Mouse (Mus musculus) MEL (cell line): ENCODE measurements around the gene Cul3. TPM values are rescaled to one million over a fixed set of nuclear protein-coding genes. Genes with fewer than 3 reads are reported as not detected.

Source experiments
- DNase-seq: peaks from one replicate; pipeline ENCODE4 v3.0.0; 2011; ENCODE audit warnings: low read depth, low spot score
- H3K27ac ChIP-seq: 2 replicates; pipeline ENCODE4 v1.5.1; 2012; ENCODE audit warnings: low read depth, mild to moderate bottlenecking, control low read depth, low read length, moderate library complexity; ENCODE audit not compliant: control insufficient read depth
- H3K27me3 ChIP-seq, 2 experiments: fragments of 150-350 bp in 1 of 2; sonication (generic) in 1 of 2; 2 replicates each; pipeline ENCODE4 v1.6.1; 2012; ENCODE audit warnings: low read length in 2 of 2, mild to moderate bottlenecking in 2 of 2, improper control_type of control experiment in 1 of 2, moderate library complexity in 1 of 2; ENCODE audit not compliant: insufficient read depth in 2 of 2, control insufficient read depth in 1 of 2
- H3K36me3 ChIP-seq, 2 experiments: 2 replicates each; pipeline ENCODE4 v1.6.1; 2012 to 2014; ENCODE audit warnings: low read length in 2 of 2, improper control_type of control experiment in 1 of 2, inconsistent platforms in 1 of 2, mild to moderate bottlenecking in 1 of 2; ENCODE audit not compliant: insufficient read depth in 2 of 2, control insufficient read depth in 1 of 2
- H3K4me1 ChIP-seq, 2 experiments: fragments of 150-350 bp in 1 of 2; sonication (generic) in 1 of 2; 2 replicates each; pipeline ENCODE4 v1.6.1; 2012; ENCODE audit warnings: low read length in 2 of 2, improper control_type of control experiment in 1 of 2, mild to moderate bottlenecking in 1 of 2; ENCODE audit not compliant: insufficient read depth in 2 of 2, control insufficient read depth in 1 of 2
- H3K4me3 ChIP-seq, 2 experiments: fragments of 150-350 bp in 1 of 2; sonication (generic) in 1 of 2; 2 replicates each; pipeline ENCODE4 v1.5.1; 2012; ENCODE audit warnings: low read depth in 2 of 2, low read length in 2 of 2, mild to moderate bottlenecking in 2 of 2, moderate library complexity in 2 of 2, control low read depth in 1 of 2, improper control_type of control experiment in 1 of 2; ENCODE audit not compliant: control insufficient read depth in 1 of 2, insufficient read depth in 1 of 2
- H3K79me2 ChIP-seq: 2 replicates; pipeline ENCODE4 v1.6.1; 2012; ENCODE audit warnings: mild to moderate bottlenecking, low read length, moderate library complexity; ENCODE audit not compliant: control insufficient read depth, poor library complexity, insufficient read depth
- H3K9ac ChIP-seq: 2 replicates; pipeline ENCODE4 v1.6.1; 2012; ENCODE audit warnings: low read depth, mild to moderate bottlenecking, control low read depth, low read length, moderate library complexity; ENCODE audit not compliant: control insufficient read depth, poor library complexity, severe bottlenecking
- H3K9me3 ChIP-seq: fragments of 150-350 bp; sonication (generic); replicated peaks from 2 replicates; pipeline ENCODE4 v1.6.1; 2012; ENCODE audit warnings: mild to moderate bottlenecking, low read length, improper control_type of control experiment, moderate library complexity; ENCODE audit not compliant: insufficient read depth
- CHD1 ChIP-seq: IDR thresholded peaks from 2 replicates; pipeline ENCODE4 v1.6.1; 2012; ENCODE audit warnings: low read depth, mild to moderate bottlenecking, inconsistent platforms, low read length, improper control_type of control experiment
- CHD2 ChIP-seq: IDR thresholded peaks from 2 replicates; pipeline ENCODE4 v1.6.1; 2011; ENCODE audit warnings: low read length, improper control_type of control experiment
- ELF1 ChIP-seq: IDR thresholded peaks from 2 replicates; pipeline ENCODE4 v1.6.1; 2014; ENCODE audit warnings: low read depth, mild to moderate bottlenecking, inconsistent platforms, low read length, improper control_type of control experiment, moderate library complexity
- ETS1 ChIP-seq: IDR thresholded peaks from 2 replicates; pipeline ENCODE4 v1.6.1; 2012; ENCODE audit warnings: low read depth, mild to moderate bottlenecking, inconsistent platforms, low read length, improper control_type of control experiment, moderate library complexity
- JUND ChIP-seq: IDR thresholded peaks from 2 replicates; pipeline ENCODE4 v1.6.1; 2011; ENCODE audit warnings: low read depth, mild to moderate bottlenecking, improper control_type of control experiment, low read length
- MAZ ChIP-seq: IDR thresholded peaks from 2 replicates; pipeline ENCODE4 v1.6.1; 2012; ENCODE audit warnings: low read depth, mild to moderate bottlenecking, inconsistent platforms, low read length, improper control_type of control experiment
- MXI1 ChIP-seq: IDR thresholded peaks from 2 replicates; pipeline ENCODE4 v1.6.1; 2011; ENCODE audit warnings: mild to moderate bottlenecking, low read depth, low read length, improper control_type of control experiment
- MYB ChIP-seq: IDR thresholded peaks from 2 replicates; pipeline ENCODE4 v1.6.1; 2011; ENCODE audit warnings: mild to moderate bottlenecking, low read depth, low read length, improper control_type of control experiment
- MYC ChIP-seq: IDR thresholded peaks from 2 replicates; pipeline ENCODE4 v1.6.1; 2011; ENCODE audit warnings: low read depth, mild to moderate bottlenecking, low read length, improper control_type of control experiment, moderate library complexity
- NELFE ChIP-seq: IDR thresholded peaks from 2 replicates; pipeline ENCODE4 v1.6.1; 2011; ENCODE audit warnings: low read depth, low read length, improper control_type of control experiment
- POLR2AphosphoS5 ChIP-seq: IDR thresholded peaks from 2 replicates; pipeline ENCODE4 v1.6.1; 2012; ENCODE audit warnings: low read depth, borderline replicate concordance, mild to moderate bottlenecking, inconsistent platforms, low read length, moderate library complexity, mixed read lengths
- RAD21 ChIP-seq: IDR thresholded peaks from 2 replicates; pipeline ENCODE4 v1.6.1; 2011; ENCODE audit warnings: mild to moderate bottlenecking, low read depth, low read length, improper control_type of control experiment
- RCOR1 ChIP-seq: IDR thresholded peaks from 2 replicates; pipeline ENCODE4 v1.6.1; 2012; ENCODE audit warnings: low read depth, mild to moderate bottlenecking, inconsistent platforms, low read length, improper control_type of control experiment
- SMC3 ChIP-seq: IDR thresholded peaks from 2 replicates; pipeline ENCODE4 v1.6.1; 2011; ENCODE audit warnings: low read depth, low read length, improper control_type of control experiment
- TAL1 ChIP-seq: IDR thresholded peaks from 2 replicates; pipeline ENCODE4 v1.6.1; 2012; ENCODE audit warnings: mild to moderate bottlenecking, inconsistent platforms, low read length, moderate library complexity, mixed read lengths
- USF2 ChIP-seq, 2 experiments: IDR thresholded peaks; 2 replicates each; pipeline ENCODE4 v1.6.1; 2011 to 2012; ENCODE audit warnings: improper control_type of control experiment in 2 of 2, low read length in 2 of 2, borderline replicate concordance in 1 of 2, inconsistent platforms in 1 of 2, low read depth in 1 of 2, mild to moderate bottlenecking in 1 of 2; ENCODE audit not compliant: insufficient read depth in 1 of 2
- ZC3H11A ChIP-seq: IDR thresholded peaks from 2 replicates; pipeline ENCODE4 v1.6.1; 2012; ENCODE audit warnings: low read depth, mild to moderate bottlenecking, inconsistent platforms, low read length, improper control_type of control experiment
- ZKSCAN1 ChIP-seq: IDR thresholded peaks from 2 replicates; pipeline ENCODE4 v1.6.1; 2012; ENCODE audit warnings: low read depth, mild to moderate bottlenecking, inconsistent platforms, low read length, improper control_type of control experiment, moderate library complexity
- ZNF384 ChIP-seq: IDR thresholded peaks from 2 replicates; pipeline ENCODE4 v1.6.1; 2012; ENCODE audit warnings: low read depth, mild to moderate bottlenecking, inconsistent platforms, low read length, improper control_type of control experiment
- polyA plus RNA-seq, 2 experiments: library from polyadenylated mRNA; stranded (reverse) in 1 of 2; unstranded in 1 of 2; fragments of >175 nt in 1 of 2; fragments of >200 nt in 1 of 2; gene quantifications; 2 replicates each; pipeline versions ENCODE4 v1.2.1 to v1.2.4; 2012; ENCODE audit warnings: low replicate concordance in 2 of 2, low read depth in 1 of 2; ENCODE audit not compliant: insufficient read length in 2 of 2, insufficient read depth in 1 of 2, missing spikeins in 1 of 2
- total RNA-seq: library from RNA; depleted of rRNA; stranded (reverse); fragments of 300-350 nt; gene quantifications from 2 replicates; pipeline ENCODE4 v1.2.3, GENCODE M21; 2012

Gene Cul3
- total and polyA plus RNA-seq, 3 experiments: 68.2 to 1,559 (median 90.9) TPM

- Histone ChIP-seq H3K79me2 (peaks cover 66% of the 10 kb centered on the region), H3K27me3 (no peaks in the 10 kb centered on the region), H3K36me3 (peaks cover 0 to 52% of the 10 kb centered on the region in 2 experiments), H3K9me3 (no peaks in the 10 kb centered on the region), H3K4me1 (peaks cover 15 to 34% of the 10 kb centered on the region in 2 experiments; a peak in 3 of 4 replicates), H3K4me3 (no peak overlapping the region), H3K9ac (no peak overlapping the region), H3K27ac (no peak overlapping the region)
- no peak for DNase-seq
- TF ChIP-seq TAL1 (no peak), SMC3 (no peak), ZKSCAN1 (no peak)
Measured at GRCm38 (mm10) chr1:80335118-80335517, 5.2 kb downstream of the Cul3 start.

- peaks cover 53% of the 10 kb centered on the region for H3K79me2 ChIP-seq
- no peak overlapping the region for H3K27ac ChIP-seq
- H3K9ac ChIP-seq: no peak overlapping the region
- TF ChIP-seq MYC (no peak), NELFE (no peak), POLR2AphosphoS5 (no peak), ZNF384 (no peak), RCOR1 (no peak), ETS1 (no peak), MYB (no peak), RAD21 (no peak), CHD2 (no peak), USF2 (IDR thresholded peaks at IDR 0.05; ENCODE audit: borderline replicate concordance in 1 of 2, insufficient read depth in 1 of 2, low read depth in 1 of 2, low read length in 2 of 2) (no peak), MAZ (no peak), JUND (no peak), ELF1 (no peak), SMC3 (no peak), ZC3H11A (no peak), CHD1 (no peak), MXI1 (no peak)
- TF ChIP-seq, all 39 proteins: peak for 0
- Histone ChIP-seq H3K4me3 (no peak overlapping the region), H3K27me3 (no peaks in the 10 kb centered on the region), H3K4me1 (peaks cover 8 to 60% of the 10 kb centered on the region in 2 experiments; a peak in 3 of 4 replicates), H3K36me3 (peaks cover 0 to 59% of the 10 kb centered on the region in 2 experiments; a peak in 3 of 4 replicates), H3K9me3 (no peaks in the 10 kb centered on the region)
- DNase-seq: no peak
Measured at GRCm38 (mm10) chr1:80330970-80331369, 9.3 kb downstream of the Cul3 start.
